Mouse (Mus musculus) kidney, postnatal 10 days (tissue): ENCODE measurements at regions not wholly inside any gene's neighbourhood (a gene's known extent, or its start where the extent isn't known, plus 50 kb on each side); places are given as distances from the start of the nearest gene placed in this dataset.

Experiments
- DNase-seq: peaks from one replicate; pipeline ENCODE4 v3.0.0; 2021; ENCODE audit warnings: mixed read lengths

DNA sequence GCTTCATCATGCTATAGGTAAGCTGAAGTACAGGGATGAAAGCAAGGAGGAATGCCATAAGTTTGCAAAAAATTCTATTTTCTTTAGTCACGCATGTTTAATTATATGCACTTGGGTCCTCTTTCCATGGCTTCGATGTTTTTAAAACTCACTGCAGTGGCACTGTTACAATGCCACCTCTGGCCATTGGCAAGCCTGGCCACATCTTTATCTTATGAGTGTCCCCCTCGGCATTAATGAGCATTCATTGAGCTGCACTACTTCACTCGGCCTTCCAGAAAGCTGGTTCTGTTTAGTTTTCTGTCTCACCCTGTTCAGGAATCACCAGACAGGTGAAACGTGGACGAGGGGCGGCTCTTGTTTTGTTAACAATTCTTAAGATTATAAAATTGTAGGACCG lies 79.7 kb upstream of the Dnajc24 start:
- DNase-seq = no peak

- peak; percentile 81 for DNase-seq
These were observed 78.6 kb upstream of the Dnajc24 start for GRCm38 (mm10) chr2:106081951-106082350.

GRCm38 (mm10) chr2:106080626-106081025 lies 77.3 kb upstream of the Dnajc24 start:
- DNase-seq = no peak

- DNase-seq = no peak
These were observed 75.2 kb upstream of the Dnajc24 start for GRCm38 (mm10) chr2:106078591-106078990.

DNA sequence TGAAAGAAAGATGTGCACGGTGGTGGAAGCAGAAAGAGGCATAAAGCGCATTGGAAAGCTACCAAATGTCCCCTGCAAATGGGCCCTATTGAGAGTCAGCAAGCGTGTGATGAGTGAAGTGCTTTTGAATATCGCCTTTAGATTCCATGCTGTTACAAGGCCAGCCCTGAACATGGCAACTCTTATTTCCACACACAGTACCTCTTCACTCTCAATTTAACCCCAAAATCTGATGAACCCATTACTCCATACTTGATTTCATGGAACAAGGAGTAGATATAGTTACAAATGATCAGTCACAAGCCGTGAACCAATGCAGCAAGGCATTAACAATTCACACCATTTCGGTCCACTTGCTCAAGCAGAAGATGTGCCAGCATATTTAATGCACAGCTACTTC lies 71.1 kb upstream of the Dnajc24 start:
- DNase-seq = no peak

DNA sequence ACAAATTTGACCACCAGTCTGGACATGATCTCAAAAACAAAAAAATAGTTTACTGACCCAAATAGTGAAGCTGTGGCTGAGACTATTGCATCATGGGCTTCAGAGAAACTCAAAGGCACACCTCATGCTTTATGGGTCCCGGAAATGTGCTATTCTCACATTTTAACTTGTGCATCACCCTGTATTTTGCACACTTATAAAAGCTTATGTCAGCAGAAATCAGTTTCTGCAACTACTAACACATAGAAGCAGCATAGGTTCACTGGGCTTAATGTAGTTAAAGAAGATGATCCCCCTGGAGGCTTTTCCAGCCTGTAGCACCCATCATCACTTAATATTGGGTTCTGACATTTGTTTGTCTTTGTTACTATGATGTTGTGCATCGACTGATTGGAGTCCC lies 61.0 kb upstream of the Dnajc24 start:
- no peak for DNase-seq
